Comparison of ENCODE assay signal across 22 mouse cellular contexts in the genomic region with DNA sequence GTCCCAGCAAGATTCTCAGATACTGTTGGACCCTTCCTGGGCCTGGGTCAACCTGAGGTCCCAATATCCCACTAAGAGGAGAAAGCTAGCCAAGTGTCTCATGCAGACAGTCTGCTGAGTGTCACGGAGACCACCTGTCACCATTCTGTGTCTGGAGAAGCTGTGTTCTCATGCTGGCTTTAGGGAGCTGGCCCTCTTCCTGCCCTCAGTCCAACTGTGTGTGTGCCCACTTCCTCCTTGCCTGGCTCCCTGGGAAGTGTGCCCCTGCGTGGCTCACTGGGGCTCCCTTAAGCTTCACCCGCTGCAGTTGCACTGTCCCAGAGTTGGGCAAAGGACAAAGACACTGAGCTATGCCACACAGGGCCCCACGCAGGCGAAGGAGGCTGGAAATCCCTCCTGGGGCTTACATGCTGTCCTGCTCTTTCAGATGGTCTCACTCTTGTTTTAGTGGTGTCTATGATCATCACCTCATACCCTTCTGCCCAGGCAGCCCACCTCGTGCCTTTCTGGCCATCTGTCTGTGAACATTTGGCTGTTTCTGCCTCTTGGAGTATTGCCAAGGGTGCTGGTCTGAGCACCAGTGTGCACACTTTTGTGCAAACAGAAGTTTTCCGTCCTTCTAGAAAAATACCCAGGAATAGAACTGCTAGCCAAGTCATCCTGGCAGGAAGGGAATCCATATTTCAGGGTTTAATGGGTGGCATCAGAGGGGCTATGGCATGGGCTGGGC. TPM values are rescaled to one million over a fixed set of nuclear protein-coding genes. Genes with fewer than 3 reads are reported as not detected.
A peak's percentile ranks its signal among the peaks of the same experiment; 100 is the strongest.
DNase-seq lines count a peak whose midpoint lies in the region; ATAC-seq and TF ChIP-seq lines count a peak whose summit lies in the region.
"Had no signal": no experiment of that assay in that cellular context is flagged by ENCODE, and none has a peak within 500 bp of the region (broad histone marks: within the 10 kb centered on the region; RNA-seq: fewer than 3 reads in every experiment).

No protein-coding gene starts in this region.

- no peaks in the 10 kb centered on the region for H3K36me3 ChIP-seq in hindbrain, embryonic 10.5 days
- no peaks in the 10 kb centered on the region for H3K36me3 ChIP-seq in hindbrain, embryonic 14.5 days (replicated peaks; ENCODE audit: control insufficient read depth, insufficient read depth)
- no peaks in the 10 kb centered on the region for H3K36me3 ChIP-seq in midbrain, postnatal 0 days (ENCODE audit: insufficient read depth, low read length)
- no peaks in the 10 kb centered on the region for H3K36me3 ChIP-seq in midbrain, embryonic 11.5 days (ENCODE audit: control insufficient read depth, insufficient read depth, low read length)
- H3K36me3 ChIP-seq: intestine, embryonic 15.5 days; liver, embryonic 12.5 days had no signal

- no peak for TF ChIP-seq CTCF in midbrain, postnatal 0 days (IDR thresholded peaks at IDR 0.05)

- no peak overlapping the region for H3K9ac ChIP-seq in hindbrain, embryonic 14.5 days
- no peak overlapping the region for H3K9ac ChIP-seq in midbrain, postnatal 0 days (replicated peaks; ENCODE audit: low read length, poor library complexity, severe bottlenecking)
- H3K9ac ChIP-seq in midbrain, embryonic 11.5 days (ENCODE audit: low read length), result no peak overlapping the region
- H3K9ac ChIP-seq: intestine, embryonic 15.5 days; liver, embryonic 12.5 days had no signal

- peaks cover 16% of the 10 kb centered on the region for H3K4me1 ChIP-seq in hindbrain, embryonic 10.5 days (replicated peaks)
- H3K4me1 ChIP-seq in hindbrain, embryonic 14.5 days (replicated peaks; ENCODE audit: control insufficient read depth, insufficient read depth, low read length), result no peaks in the 10 kb centered on the region
- H3K4me1 ChIP-seq in midbrain, postnatal 0 days (ENCODE audit: insufficient read depth, low read length), result no peaks in the 10 kb centered on the region
- no peaks in the 10 kb centered on the region for H3K4me1 ChIP-seq in midbrain, embryonic 11.5 days (ENCODE audit: control insufficient read depth, insufficient read depth, low read length)

- no peak for DNase-seq in hindbrain, embryonic 10.5 days (ENCODE audit: low spot score)
- no peak for DNase-seq in hindbrain, embryonic 14.5 days (ENCODE audit: low spot score)
- DNase-seq in midbrain, postnatal 0 days (ENCODE audit: low spot score), result peak; percentile 33
- DNase-seq in midbrain, embryonic 11.5 days (ENCODE audit: low spot score, missing footprints), result no peak
- peak; percentile 54 to 60 for DNase-seq in cerebellum, postnatal 25 days
- DNase-seq in kidney, adult 18-20 months, result no peak
- DNase-seq: embryo, embryonic 11 days; heart, adult 2 months; heart, postnatal 10 days; thymus, postnatal 36 days had no signal

- WGBS in hindbrain, embryonic 10.5 days, result 82% methylated on average over 7 of the region's 7 CpGs
- WGBS in hindbrain, embryonic 14.5 days, result 66% methylated on average over 7 of the region's 7 CpGs
- WGBS in midbrain, postnatal 0 days, result 70% methylated on average over 7 of the region's 7 CpGs
- WGBS in midbrain, embryonic 11.5 days, result 88% methylated on average over 7 of the region's 7 CpGs

- H3K27me3 ChIP-seq in hindbrain, embryonic 10.5 days (ENCODE audit: insufficient read depth, poor library complexity, severe bottlenecking), result no peaks in the 10 kb centered on the region
- no peaks in the 10 kb centered on the region for H3K27me3 ChIP-seq in hindbrain, embryonic 14.5 days (ENCODE audit: control insufficient read depth, insufficient read depth, low read length)
- no peaks in the 10 kb centered on the region for H3K27me3 ChIP-seq in midbrain, postnatal 0 days (ENCODE audit: insufficient read depth, low read length)
- H3K27me3 ChIP-seq in midbrain, embryonic 11.5 days (ENCODE audit: control insufficient read depth, insufficient read depth, low read length), result no peaks in the 10 kb centered on the region
- H3K27me3 ChIP-seq: intestine, embryonic 15.5 days; liver, embryonic 12.5 days had no signal

- no peak for ATAC-seq in hindbrain, embryonic 14.5 days (ENCODE audit: low FRiP score)
- no peak for ATAC-seq in midbrain, postnatal 0 days (ENCODE audit: low FRiP score)
- ATAC-seq in midbrain, embryonic 11.5 days (ENCODE audit: low FRiP score), result no peak
- peak; percentile 61 for ATAC-seq in megakaryocyte progenitor cell, adult 5-6 weeks (replicated peaks; ENCODE audit: poor library complexity)
- ATAC-seq: intestine, embryonic 15.5 days; liver, embryonic 12.5 days had no signal

- H3K9me3 ChIP-seq in hindbrain, embryonic 10.5 days, result no peaks in the 10 kb centered on the region
- no peaks in the 10 kb centered on the region for H3K9me3 ChIP-seq in hindbrain, embryonic 14.5 days (ENCODE audit: control insufficient read depth, low read length)
- no peaks in the 10 kb centered on the region for H3K9me3 ChIP-seq in midbrain, postnatal 0 days (ENCODE audit: low read length)
- H3K9me3 ChIP-seq in midbrain, embryonic 11.5 days (ENCODE audit: control insufficient read depth, low read length), result no peaks in the 10 kb centered on the region
- H3K9me3 ChIP-seq: intestine, embryonic 15.5 days; liver, embryonic 12.5 days had no signal

- H3K4me2 ChIP-seq in hindbrain, embryonic 14.5 days (replicated peaks), result no peak overlapping the region
- no peak overlapping the region for H3K4me2 ChIP-seq in midbrain, postnatal 0 days (ENCODE audit: low read depth, low read length, poor library complexity, severe bottlenecking)
- no peak overlapping the region for H3K4me2 ChIP-seq in midbrain, embryonic 11.5 days
- H3K4me2 ChIP-seq: intestine, embryonic 15.5 days; liver, embryonic 12.5 days had no signal

- 0 out of 2 replicates have a peak overlapping the region, but pooled peaks have one; percentile 13 for H3K27ac ChIP-seq in hindbrain, embryonic 10.5 days
- no peak overlapping the region for H3K27ac ChIP-seq in hindbrain, embryonic 14.5 days
- no peak overlapping the region for H3K27ac ChIP-seq in midbrain, postnatal 0 days (ENCODE audit: low read depth, low read length)
- H3K27ac ChIP-seq in midbrain, embryonic 11.5 days (ENCODE audit: low read depth, low read length), result no peak overlapping the region
- H3K27ac ChIP-seq: heart, adult 2 months; intestine, embryonic 15.5 days; liver, embryonic 12.5 days had no signal

- H3K4me3 ChIP-seq in hindbrain, embryonic 10.5 days, result no peak overlapping the region
- H3K4me3 ChIP-seq in hindbrain, embryonic 14.5 days (replicated peaks; ENCODE audit: low read length), result no peak overlapping the region
- no peak overlapping the region for H3K4me3 ChIP-seq in midbrain, postnatal 0 days (ENCODE audit: low read depth, low read length)
- no peak overlapping the region for H3K4me3 ChIP-seq in midbrain, embryonic 11.5 days (ENCODE audit: low read depth, low read length)
- H3K4me3 ChIP-seq: heart, adult 2 months; intestine, embryonic 15.5 days; liver, embryonic 12.5 days; megakaryocyte, embryonic 14.5 days had no signal

RNA-seq across cellular contexts. Expression of gene Traf3, which starts 13.0 kb away (rescaled TPM):
- polyA plus RNA-seq in hindbrain, embryonic 10.5 days (2016; fragmentation: Nextera tagmentation; extraction: Ambion mirVana), result 11.0 and 13.9 TPM in 2 replicates
- 20.9 and 22.5 TPM in 2 replicates for polyA plus RNA-seq in hindbrain, embryonic 14.5 days (2014; fragmentation: Nextera tagmentation; extraction: Ambion mirVana)
- total RNA-seq in midbrain, postnatal 0 days (2014; rRNA removed), result 39.1 and 40.2 TPM in 2 replicates
- polyA plus RNA-seq in midbrain, postnatal 0 days (2015; fragmentation: Nextera tagmentation; extraction: Ambion mirVana), result 13.0 and 14.9 TPM in 2 replicates
- polyA plus RNA-seq in midbrain, embryonic 11.5 days (2014; fragmentation: Nextera tagmentation; extraction: Ambion mirVana), result 11.6 and 14.0 TPM in 2 replicates
- total RNA-seq in megakaryocyte progenitor cell, adult 5-6 weeks (2015), result 12.0 and 12.4 TPM in 2 replicates
- total RNA-seq in megakaryocyte progenitor cell, adult 5-6 weeks (2017), result 24.1 and 24.5 TPM in 2 replicates

RNA-seq across cellular contexts. Expression of gene 4930595D18Rik, which starts 31.1 kb away (rescaled TPM):
- polyA plus RNA-seq in hindbrain, embryonic 10.5 days (2016; fragmentation: Nextera tagmentation; extraction: Ambion mirVana), result not detected in 2 replicates
- not detected in 2 replicates for polyA plus RNA-seq in hindbrain, embryonic 14.5 days (2014; fragmentation: Nextera tagmentation; extraction: Ambion mirVana)
- total RNA-seq in midbrain, postnatal 0 days (2014; rRNA removed), result not detected in 2 replicates
- polyA plus RNA-seq in midbrain, postnatal 0 days (2015; fragmentation: Nextera tagmentation; extraction: Ambion mirVana), result 0.20 TPM in 1 of 2 replicates, not detected in the other
- not detected in 2 replicates for polyA plus RNA-seq in midbrain, embryonic 11.5 days (2014; fragmentation: Nextera tagmentation; extraction: Ambion mirVana)
- not detected in 2 replicates for total RNA-seq in megakaryocyte progenitor cell, adult 5-6 weeks (2015)
- total RNA-seq in megakaryocyte progenitor cell, adult 5-6 weeks (2017), result not detected in 2 replicates
- total RNA-seq: adrenal gland, postnatal 4 days; ES-E14; gastrocnemius, adult 8-10 months; heart, adult 2 months; heart, postnatal 10 days; layer of hippocampus, postnatal 25 days; left cerebral cortex, postnatal 25 days; neutrophil, adult 5-6 weeks had no signal
- polyA plus RNA-seq: heart, adult 2 months; intestine, embryonic 15.5 days; kidney, embryonic 16.5 days; liver, embryonic 12.5 days; lung, embryonic 16.5 days had no signal

Comparison
In these comparisons a context has a peak if more than half of its experiments do, and no peak if none do; other contexts are left out.
1. DNase-seq: peak in midbrain, postnatal 0 days (single experiment) and cerebellum, postnatal 25 days (2 of 2); none in hindbrain, embryonic 10.5 days (single experiment), hindbrain, embryonic 14.5 days (single experiment), midbrain, embryonic 11.5 days (single experiment) and kidney, adult 18-20 months (single experiment).